Mouse (Mus musculus) midbrain, embryonic 14.5 days (tissue): ENCODE measurements around the gene Fat3. TPM values are rescaled to one million over a fixed set of nuclear protein-coding genes. Genes with fewer than 3 reads are reported as not detected.

Experiments used
- ATAC-seq: fragments of 200-750 bp; cut with Nextera tagmentation; 2 replicates; pipeline ENCODE4 v1.8.0; 2017; ENCODE audit warnings: moderate number of reproducible peaks, moderate library complexity; ENCODE audit not compliant: low FRiP score, low TSS enrichment
- DNase-seq: peaks from one replicate; pipeline ENCODE4 v3.0.0-alpha.2; 2015
- H3K27ac ChIP-seq: fragments of 300-500 bp; sonication (generic); replicated peaks from 2 replicates; pipeline ENCODE4 v1.5.1; 2014; ENCODE audit warnings: mild to moderate bottlenecking, low read depth, low read length, moderate library complexity
- H3K27me3 ChIP-seq: fragments of 300-500 bp; sonication (generic); 2 replicates; pipeline ENCODE4 v1.6.1; 2014; ENCODE audit warnings: low read length, control low read depth, mixed read lengths; ENCODE audit not compliant: control insufficient read depth, insufficient read depth
- H3K36me3 ChIP-seq: fragments of 300-500 bp; sonication (generic); 2 replicates; pipeline ENCODE4 v1.6.1; 2014; ENCODE audit warnings: low read length, control low read depth; ENCODE audit not compliant: control insufficient read depth, insufficient read depth
- H3K4me1 ChIP-seq: fragments of 300-500 bp; sonication (generic); 2 replicates; pipeline ENCODE4 v1.6.1; 2014; ENCODE audit warnings: mild to moderate bottlenecking, antibody characterized with exemption, low read length, control low read depth; ENCODE audit not compliant: control insufficient read depth, insufficient read depth
- H3K4me2 ChIP-seq: fragments of 300-500 bp; sonication (generic); 2 replicates; pipeline ENCODE4 v1.6.1; 2014; ENCODE audit warnings: mild to moderate bottlenecking, low read length, moderate library complexity
- H3K4me3 ChIP-seq: fragments of 300-500 bp; sonication (generic); replicated peaks from 2 replicates; pipeline ENCODE4 v1.5.1; 2014; ENCODE audit warnings: low read depth, low read length
- H3K9ac ChIP-seq: fragments of 300-500 bp; sonication (generic); replicated peaks from 2 replicates; pipeline ENCODE4 v1.6.1; 2014; ENCODE audit warnings: mild to moderate bottlenecking, low read length, moderate library complexity
- H3K9me3 ChIP-seq: fragments of 300-500 bp; sonication (generic); 2 replicates; pipeline ENCODE4 v1.6.1; 2016; ENCODE audit warnings: low read length, control low read depth, mixed read lengths; ENCODE audit not compliant: control insufficient read depth
- WGBS: fragments of 180-500 bp; shearing (Covaris S2); extraction: QIAGEN DNeasy Blood & Tissue Kit; methylation state at CpG from one replicate; pipeline ENCODE4 v1.1.7; 2014; 5-methylcytosine and 5-hydroxymethylcytosine counted together
- polyA plus RNA-seq: library from polyadenylated mRNA; unstranded; fragments of >200 nt; fragmentation: Nextera tagmentation; extraction: Ambion mirVana; gene quantifications from 2 replicates; pipeline ENCODE4 v1.2.1, GENCODE M21; 2014

Gene Fat3
- polyA plus RNA-seq, 1 experiment from 2014 or later: 27.6 TPM

DNA sequence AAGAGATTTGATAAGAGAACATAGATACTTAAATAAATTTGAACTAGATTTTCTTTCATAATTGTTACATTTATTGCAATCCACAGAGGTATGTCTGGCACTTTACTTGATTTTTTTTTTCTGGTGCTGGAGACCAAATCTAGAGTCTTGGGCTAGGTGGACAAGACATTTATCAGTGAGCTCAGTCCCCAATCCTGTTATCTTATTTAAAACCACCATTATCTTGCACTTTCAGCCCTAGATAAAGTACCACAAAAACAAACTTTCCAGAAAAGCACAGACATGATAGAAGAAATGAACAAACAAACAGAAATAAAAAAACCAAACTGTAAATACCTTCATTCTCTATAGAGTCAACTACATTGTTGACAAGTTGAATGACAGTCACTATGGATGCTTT, 584.5 kb downstream of the Fat3 start:
- no peak for ATAC-seq
- H3K27me3 ChIP-seq: no peaks in the 10 kb centered on the region
- no peak overlapping the region for H3K4me3 ChIP-seq
- no peak overlapping the region for H3K4me2 ChIP-seq
- H3K27ac ChIP-seq: no peak overlapping the region
- no peak for DNase-seq
- H3K36me3 ChIP-seq: peaks cover 25% of the 10 kb centered on the region
- no peaks in the 10 kb centered on the region for H3K4me1 ChIP-seq
- no peak overlapping the region for H3K9ac ChIP-seq
- H3K9me3 ChIP-seq: no peaks in the 10 kb centered on the region

DNA sequence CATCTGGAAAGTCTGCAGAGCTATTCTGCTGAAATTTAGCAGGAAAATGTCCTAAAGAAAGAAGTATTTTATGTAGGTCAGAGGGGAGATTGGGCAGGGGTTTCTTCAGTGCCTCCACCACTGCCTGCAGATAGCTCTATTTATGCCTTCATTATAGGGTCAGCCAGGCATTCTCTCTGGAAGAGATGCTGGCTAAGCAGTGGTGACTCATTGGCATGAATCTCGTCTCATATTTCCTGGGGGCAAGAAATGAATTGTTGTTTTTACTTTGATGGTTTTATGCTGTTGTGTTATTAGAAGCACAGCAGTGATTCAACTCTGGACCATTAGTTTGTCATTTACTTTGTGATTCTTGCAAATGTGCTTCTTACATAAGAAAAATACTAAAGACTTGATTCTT, 588.4 kb downstream of the Fat3 start:
- H3K27ac ChIP-seq: no peak overlapping the region
- WGBS: 44% methylated on average over 1 of the region's 1 CpGs
- no peak for DNase-seq
- no peak overlapping the region for H3K4me3 ChIP-seq
- H3K36me3 ChIP-seq: peaks cover 19% of the 10 kb centered on the region
- no peaks in the 10 kb centered on the region for H3K4me1 ChIP-seq
- no peak overlapping the region for H3K4me2 ChIP-seq
- no peaks in the 10 kb centered on the region for H3K27me3 ChIP-seq
- H3K9me3 ChIP-seq: no peaks in the 10 kb centered on the region
- no peak overlapping the region for H3K9ac ChIP-seq
- ATAC-seq: no peak

DNA sequence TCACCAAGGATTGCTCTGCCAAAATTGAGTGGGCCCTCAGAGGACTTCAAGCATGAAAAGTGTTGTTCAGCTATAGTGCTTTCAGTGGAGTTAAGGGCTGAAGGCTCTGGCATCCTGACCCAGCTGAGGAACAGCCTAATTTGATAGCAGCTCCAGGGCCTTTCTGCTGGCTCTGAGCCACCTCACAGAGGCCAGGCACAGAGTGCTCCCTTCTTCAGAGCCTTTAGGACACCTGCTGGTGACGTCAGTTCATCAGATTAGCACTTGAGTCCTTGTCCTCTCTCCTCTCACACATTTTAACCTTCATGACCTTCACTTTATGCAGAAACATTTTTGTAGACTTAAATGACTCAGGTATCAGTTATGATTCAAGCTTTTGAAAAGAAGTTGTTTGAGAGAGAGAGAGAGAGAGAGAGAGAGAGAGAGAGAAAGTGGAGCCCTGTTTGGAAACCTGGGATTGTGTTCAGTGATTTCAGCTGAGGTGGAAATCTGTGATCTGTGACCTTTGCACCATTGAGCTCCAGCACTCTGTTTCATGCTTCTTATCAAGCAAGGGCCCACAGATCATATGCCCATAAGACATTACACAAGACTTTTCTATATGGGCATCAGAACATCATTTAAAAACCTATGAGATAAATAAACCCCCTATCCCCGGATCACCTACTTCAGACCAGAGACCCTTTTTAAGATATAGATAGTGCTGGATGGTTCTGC, 591.5 kb downstream of the Fat3 start:
- H3K4me2 ChIP-seq: no peak overlapping the region
- no peaks in the 10 kb centered on the region for H3K9me3 ChIP-seq
- H3K27me3 ChIP-seq: no peaks in the 10 kb centered on the region
- WGBS: 67% methylated on average over 2 of the region's 2 CpGs
- DNase-seq: no peak
- no peak overlapping the region for H3K27ac ChIP-seq
- no peak overlapping the region for H3K9ac ChIP-seq
- no peak overlapping the region for H3K4me3 ChIP-seq
- peaks cover 3% of the 10 kb centered on the region; the same call in 1 of the 2 replicates for H3K4me1 ChIP-seq
- peaks cover 9% of the 10 kb centered on the region; the same call in 1 of the 2 replicates for H3K36me3 ChIP-seq
- no peak for ATAC-seq

- no peaks in the 10 kb centered on the region for H3K36me3 ChIP-seq
- WGBS: 31% methylated on average over 9 of the region's 9 CpGs
- peak overlapping the region; percentile 9; the same call in 1 of the 2 replicates for H3K4me2 ChIP-seq
- peaks cover 7% of the 10 kb centered on the region; the same call in 1 of the 2 replicates for H3K4me1 ChIP-seq
- no peaks in the 10 kb centered on the region for H3K27me3 ChIP-seq
- no peaks in the 10 kb centered on the region for H3K9me3 ChIP-seq
- ATAC-seq (0 out of 2 replicates have a peak, but pooled peaks have one; percentile 45), DNase-seq (peak; percentile 41)
- no peak overlapping the region for H3K9ac ChIP-seq
- no peak overlapping the region for H3K4me3 ChIP-seq
- peak overlapping the region; percentile 15; the same call in 1 of the 2 replicates for H3K27ac ChIP-seq
Measured at GRCm38 (mm10) chr9:15903948-15904750, 596.9 kb downstream of the Fat3 start.

- Histone ChIP-seq H3K27ac (no peak overlapping the region), H3K9me3 (no peaks in the 10 kb centered on the region), H3K9ac (no peak overlapping the region), H3K4me3 (no peak overlapping the region), H3K4me1 (no peaks in the 10 kb centered on the region), H3K36me3 (no peaks in the 10 kb centered on the region), H3K4me2 (no peak overlapping the region), H3K27me3 (no peaks in the 10 kb centered on the region)
- ATAC-seq: no peak
- DNase-seq: no peak
- WGBS: 56% methylated on average over 2 of the region's 2 CpGs
Measured at GRCm38 (mm10) chr9:15898112-15898511, 603.0 kb downstream of the Fat3 start.

DNA sequence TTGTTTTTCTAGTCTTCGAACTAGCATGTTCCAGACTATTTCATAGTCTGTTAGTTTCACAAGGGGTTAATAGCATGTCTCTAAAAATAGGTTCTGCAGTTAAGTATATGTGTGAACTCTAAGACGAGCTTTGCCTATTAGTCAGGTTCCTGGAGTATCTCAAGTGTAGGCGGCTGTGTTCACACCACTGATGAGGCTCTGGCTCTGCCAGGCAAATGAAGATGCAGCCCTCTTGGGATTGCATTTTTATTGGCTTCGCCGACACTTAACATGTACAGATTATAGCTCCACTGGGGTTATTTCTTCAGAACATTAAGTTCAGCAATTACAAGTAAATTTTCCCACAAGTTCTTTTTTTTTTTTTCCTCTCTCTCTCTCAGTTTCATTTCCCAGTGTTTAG, 614.3 kb downstream of the Fat3 start:
- no peaks in the 10 kb centered on the region for H3K4me1 ChIP-seq
- no peaks in the 10 kb centered on the region for H3K36me3 ChIP-seq
- no peak overlapping the region for H3K27ac ChIP-seq
- no peaks in the 10 kb centered on the region for H3K9me3 ChIP-seq
- ATAC-seq (no peak), DNase-seq (no peak)
- no peak overlapping the region for H3K4me3 ChIP-seq
- H3K9ac ChIP-seq: no peak overlapping the region
- H3K27me3 ChIP-seq: no peaks in the 10 kb centered on the region
- WGBS: 72% methylated on average over 5 of the region's 5 CpGs
- no peak overlapping the region for H3K4me2 ChIP-seq

DNA sequence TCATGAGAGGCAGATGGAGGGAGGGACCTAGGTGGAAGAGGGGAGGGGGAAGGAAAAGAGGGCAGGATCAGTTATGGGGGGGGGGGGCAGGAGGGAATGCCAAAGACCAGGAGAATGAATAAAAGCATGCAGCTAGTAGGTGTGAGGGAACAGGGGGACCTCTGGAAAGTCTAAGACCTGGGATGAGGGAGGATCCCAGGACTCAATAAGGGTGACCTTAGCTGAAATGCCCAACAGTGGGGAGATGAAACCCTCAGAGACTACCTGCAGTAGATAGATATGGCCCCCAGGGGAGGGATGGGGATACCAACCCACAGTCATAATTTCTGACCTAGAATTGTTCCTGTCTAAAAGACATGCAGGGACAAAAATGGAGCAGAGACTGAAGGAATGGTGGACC, 620.3 kb downstream of the Fat3 start:
- Histone ChIP-seq H3K36me3 (no peaks in the 10 kb centered on the region), H3K9ac (no peak overlapping the region), H3K27ac (no peak overlapping the region), H3K4me3 (no peak overlapping the region), H3K4me1 (no peaks in the 10 kb centered on the region), H3K4me2 (no peak overlapping the region), H3K9me3 (no peaks in the 10 kb centered on the region), H3K27me3 (no peaks in the 10 kb centered on the region)
- DNase-seq: no peak
- no peak for ATAC-seq

GRCm38 (mm10) chr9:15880160-15880603, 620.9 kb downstream of the Fat3 start:
- DNase-seq (peak; percentile 65), ATAC-seq (no peak)
- Histone ChIP-seq H3K27ac (no peak overlapping the region), H3K36me3 (no peaks in the 10 kb centered on the region), H3K9ac (no peak overlapping the region), H3K27me3 (no peaks in the 10 kb centered on the region), H3K9me3 (no peaks in the 10 kb centered on the region), H3K4me1 (no peaks in the 10 kb centered on the region), H3K4me2 (no peak overlapping the region), H3K4me3 (no peak overlapping the region)
- WGBS: 32% methylated on average over 3 of the region's 3 CpGs
